Mouse (Mus musculus): ENCODE data around the gene Chrm5.
"Not testable (repeated sequence)": the region's sequence is repeated elsewhere in the genome, so short reads cannot be mapped to it uniquely, and the experiment has no call there.

Chrm5 gene

DNA sequence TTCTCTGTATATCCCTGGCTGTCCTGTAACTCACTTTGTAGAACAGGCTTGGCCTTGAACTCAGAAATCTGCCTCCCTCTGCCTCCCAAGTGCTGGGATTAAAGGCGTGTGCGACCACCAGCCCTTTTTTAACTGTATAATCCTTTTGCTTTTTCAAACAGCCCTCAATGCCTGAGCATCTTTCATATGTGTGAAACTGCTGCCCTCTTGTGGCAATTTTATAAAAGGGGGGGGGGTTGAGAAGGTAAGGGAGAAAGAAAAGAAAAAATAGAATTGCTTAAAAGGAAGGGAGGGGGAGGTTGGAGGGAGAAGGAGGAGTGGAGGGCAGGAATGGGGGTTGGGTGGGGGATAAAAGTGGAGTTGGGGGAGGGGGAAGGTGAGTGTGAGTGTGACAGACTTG, 995 bp upstream of the Chrm5 start:
- DNase-seq = peak in 1 of 2 experiments; percentile 24

DNA sequence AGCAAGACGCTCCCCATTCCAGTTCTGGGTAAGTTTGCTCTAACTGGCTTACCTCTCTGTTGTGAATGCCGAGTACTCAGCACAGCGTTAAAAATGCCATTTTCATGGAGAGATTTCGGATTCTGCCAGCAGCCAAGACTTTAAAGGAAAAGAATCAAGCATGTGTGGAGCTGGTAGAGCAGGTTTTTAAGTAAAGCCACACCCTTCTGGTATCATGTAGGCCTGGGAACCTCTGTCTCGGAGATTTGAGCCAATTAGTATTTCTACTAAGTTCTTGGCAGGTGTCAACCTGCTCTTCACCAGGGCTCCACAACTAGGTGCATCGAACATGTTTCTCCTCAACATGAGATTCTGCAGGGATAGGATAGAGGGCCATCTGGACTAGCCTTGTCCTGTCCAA, 4.0 kb downstream of the Chrm5 start:
- DNase-seq = no peak

GRCm38 (mm10) chr2:112474997-112475724, 5.4 kb downstream of the Chrm5 start:
- no peak for DNase-seq

GRCm38 (mm10) chr2:112472076-112472475, 8.5 kb downstream of the Chrm5 start:
- peak in 1 of 2 experiments; percentile 19 for DNase-seq

GRCm38 (mm10) chr2:112470961-112471381, 9.6 kb downstream of the Chrm5 start:
- no peak for DNase-seq

- no peak for DNase-seq
These were observed 11.0 kb downstream of the Chrm5 start for GRCm38 (mm10) chr2:112469542-112469941.

- DNase-seq = no peak
These were observed 20.0 kb downstream of the Chrm5 start for GRCm38 (mm10) chr2:112460557-112460956.

GRCm38 (mm10) chr2:112454862-112455564, 25.6 kb downstream of the Chrm5 start, which contains the start of gene Emc7:
Gene Emc7, plus strand, starts transcription at chr2:112454997.
- DNase-seq = peak; percentile 98 to 99

GRCm38 (mm10) chr2:112454125-112454861, 26.3 kb downstream of the Chrm5 start:
- no peak for DNase-seq

DNA sequence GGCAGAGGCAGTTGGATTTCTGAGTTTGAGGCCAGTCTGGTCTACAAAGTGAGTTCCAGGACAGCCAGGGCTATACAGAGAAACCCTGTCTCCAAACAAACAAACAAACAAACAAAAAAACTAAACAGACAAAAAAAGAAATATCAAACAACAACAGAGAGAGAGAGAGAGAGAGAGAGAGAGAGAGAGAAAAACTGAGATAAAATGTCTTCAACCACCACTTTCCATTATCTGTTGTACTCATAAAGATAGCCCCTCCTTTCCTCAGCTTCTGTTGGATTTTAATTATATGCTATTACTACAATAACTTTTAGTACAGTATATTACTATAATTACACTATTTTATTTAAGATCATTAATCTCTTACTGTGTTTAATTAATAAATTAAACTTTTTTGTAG, 28.1 kb downstream of the Chrm5 start:
- DNase-seq = not testable (repeated sequence)

- peak; percentile 20 to 24 for DNase-seq
These were observed 30.8 kb downstream of the Chrm5 start for GRCm38 (mm10) chr2:112449597-112450296.

DNA sequence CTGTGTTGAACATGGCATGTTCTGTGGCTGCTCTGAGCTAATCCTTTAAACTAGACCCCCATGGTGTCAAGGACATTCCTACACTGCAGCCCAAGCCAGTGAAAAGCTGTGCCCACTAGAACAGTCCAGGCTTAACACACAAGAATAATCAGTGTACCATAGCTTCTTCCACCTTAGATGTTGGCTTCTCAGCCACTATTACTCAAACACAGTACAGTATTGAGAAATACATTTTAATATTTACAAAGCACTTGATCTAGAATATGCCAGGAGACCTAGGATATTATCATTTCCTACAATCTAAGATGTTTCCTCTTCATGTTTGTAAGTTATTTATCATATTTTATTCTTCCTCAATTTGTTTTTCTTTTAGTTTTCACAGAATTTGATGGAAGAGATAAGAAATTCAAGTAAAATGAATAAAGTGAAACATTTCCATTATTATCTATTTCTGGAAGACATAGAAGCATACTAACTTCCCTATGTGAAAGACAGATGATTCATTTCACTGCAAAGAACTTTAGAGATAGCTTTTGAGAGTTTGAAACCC, 32.0 kb downstream of the Chrm5 start:
- DNase-seq = no peak

DNA sequence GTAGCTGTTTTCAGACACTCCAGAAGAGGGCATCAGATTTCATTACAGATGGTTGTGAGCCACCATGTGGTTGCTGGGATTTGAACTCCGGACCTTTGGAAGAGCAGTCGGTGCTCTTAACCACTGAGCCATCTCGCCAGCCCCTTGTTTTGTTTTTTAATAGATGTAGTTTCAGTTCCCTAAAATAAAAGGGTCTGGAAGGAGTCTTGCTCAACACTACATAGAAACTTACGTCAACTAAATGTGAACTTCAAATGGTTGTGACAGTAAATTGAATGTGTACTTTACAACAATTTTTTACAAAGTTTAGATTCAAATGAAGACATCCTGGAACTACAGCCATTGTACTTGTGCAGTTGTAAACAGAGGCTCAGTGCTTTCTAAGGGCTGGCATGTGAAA, 32.5 kb downstream of the Chrm5 start:
- DNase-seq = not testable (repeated sequence)

- no peak for DNase-seq
These were observed 35.1 kb downstream of the Chrm5 start for GRCm38 (mm10) chr2:112445511-112445910.

GRCm38 (mm10) chr2:112443491-112443890, 37.1 kb downstream of the Chrm5 start:
- no peak for DNase-seq

GRCm38 (mm10) chr2:112437589-112437988, 43.0 kb downstream of the Chrm5 start:
- no peak for DNase-seq

DNA sequence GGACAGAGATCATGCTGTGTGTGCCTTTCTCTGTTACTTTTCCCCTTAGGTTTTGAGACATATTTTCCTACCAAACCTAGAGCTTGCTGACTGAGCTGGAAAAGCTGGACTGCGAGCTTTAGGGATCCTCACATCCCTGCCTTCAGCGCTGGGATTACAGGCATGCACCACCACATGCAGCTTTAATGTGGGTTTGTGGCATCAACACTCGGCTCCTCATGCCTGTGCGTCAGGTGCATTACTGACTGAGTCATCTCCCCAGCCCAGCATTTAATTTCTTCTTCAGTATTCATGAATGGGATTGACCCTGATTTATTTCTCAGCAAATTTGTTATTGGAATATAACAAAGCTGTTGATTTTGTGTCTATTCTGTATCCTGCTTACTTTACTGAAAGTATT, 44.3 kb downstream of the Chrm5 start:
- no peak for DNase-seq

DNA sequence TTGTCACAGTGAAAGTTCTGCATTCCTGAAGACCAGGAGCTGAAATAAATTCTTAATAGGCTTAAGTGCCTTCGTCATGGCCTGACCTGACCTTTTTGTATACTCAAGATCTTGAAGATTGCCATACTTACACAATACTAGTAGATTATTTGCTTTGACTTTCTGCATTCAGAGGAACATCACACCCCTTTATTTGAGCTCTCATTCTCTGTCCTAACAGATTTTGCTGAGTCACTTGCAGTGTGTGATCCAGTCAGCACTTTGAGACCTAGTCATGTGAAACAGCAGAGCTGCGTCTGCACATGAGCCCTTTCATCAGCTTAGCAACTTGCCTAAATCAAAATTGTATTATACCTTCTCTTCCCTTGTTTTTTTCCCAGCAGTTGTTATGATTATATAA, 47.2 kb downstream of the Chrm5 start:
- DNase-seq = no peak

DNA sequence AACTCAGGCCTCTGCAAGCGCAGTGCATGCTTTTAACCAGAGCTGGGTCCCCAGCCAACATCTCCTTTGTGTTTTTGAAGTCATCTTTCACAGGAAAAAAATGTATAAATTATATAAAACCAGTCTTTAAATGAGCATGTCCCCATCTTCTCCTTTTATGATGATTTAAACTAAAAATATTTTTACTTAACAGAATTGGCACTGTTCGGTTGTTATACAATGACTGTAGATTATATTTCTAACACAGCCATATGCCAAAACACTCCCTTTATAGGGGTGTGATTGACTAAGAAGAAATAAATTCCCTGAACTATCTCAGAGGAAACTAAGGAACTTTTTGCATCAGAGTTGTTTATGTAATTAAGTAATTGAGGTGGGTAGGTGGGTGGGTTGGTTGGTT, 48.0 kb downstream of the Chrm5 start:
- DNase-seq = no peak

DNA sequence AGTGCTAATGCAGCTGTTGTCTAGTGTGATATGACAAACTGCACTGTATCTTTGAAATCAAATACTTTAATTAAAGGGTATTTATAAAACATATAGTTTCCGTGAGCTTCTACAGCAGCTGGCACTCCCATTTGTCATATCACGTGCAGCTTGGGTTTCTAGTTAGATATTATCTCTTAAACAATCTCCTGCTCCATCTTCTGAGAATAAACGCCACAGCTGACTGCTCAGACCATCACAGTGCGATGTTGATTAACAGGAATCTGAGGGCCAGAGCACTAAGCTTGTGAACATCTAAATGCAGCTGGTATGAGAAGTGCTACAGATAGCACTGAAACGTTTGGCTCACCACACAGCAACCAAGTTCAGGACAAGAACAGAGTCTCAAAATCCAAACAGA, 50.2 kb downstream of the Chrm5 start:
- no peak for DNase-seq

GRCm38 (mm10) chr2:112429665-112430064, 50.9 kb downstream of the Chrm5 start:
- no peak for DNase-seq
